Mouse (Mus musculus) left cerebral cortex, adult 2 months (tissue): ENCODE results near the gene Rwdd2b. TPM values are rescaled to one million over a fixed set of nuclear protein-coding genes. Genes with fewer than 3 reads are reported as not detected.

ENCODE experiments used
- DNase-seq, 2 experiments: peaks; one replicate each; pipeline ENCODE4 v3.0.0; 2021 to 2022; ENCODE audit warnings: low spot score in 2 of 2, mixed read lengths in 1 of 2; ENCODE audit errors: extremely low spot score in 1 of 2
- H3K27ac ChIP-seq: fragments of 200-600 bp; 2 replicates; pipeline ENCODE4 v1.8.1; 2022
- H3K4me3 ChIP-seq: fragments of 200-600 bp; 2 replicates; pipeline ENCODE4 v1.8.1; 2022
- CTCF ChIP-seq: fragments of 200-600 bp; IDR thresholded peaks from 2 replicates; pipeline ENCODE4 v1.8.1; 2022; ENCODE audit warnings: antibody characterized with exemption, mild to moderate bottlenecking, moderate library complexity
- intact Hi-C: fragments of 180-260 bp; cut with DNase I; formaldehyde crosslinking; loops from one replicate; pipeline ENCODE4 v1.15.1; 2025
- total RNA-seq, 2 experiments: library from RNA; stranded (reverse); gene quantifications; 2 replicates each; pipeline ENCODE4 v1.2.3; 2021

Rwdd2b gene
- total RNA-seq, 2 experiments from 2014 or later: 7.8 to 9.7 TPM

- no peak overlapping the region for H3K27ac ChIP-seq
- intact Hi-C loops: loop anchor here (2.0 kb wide), 1 partner anchor 1591 kb away; the partner anchor contains the start of gene Adamts1
These were observed 46.4 kb downstream of the Rwdd2b start for GRCm38 (mm10) chr16:87393813-87394548.

DNA sequence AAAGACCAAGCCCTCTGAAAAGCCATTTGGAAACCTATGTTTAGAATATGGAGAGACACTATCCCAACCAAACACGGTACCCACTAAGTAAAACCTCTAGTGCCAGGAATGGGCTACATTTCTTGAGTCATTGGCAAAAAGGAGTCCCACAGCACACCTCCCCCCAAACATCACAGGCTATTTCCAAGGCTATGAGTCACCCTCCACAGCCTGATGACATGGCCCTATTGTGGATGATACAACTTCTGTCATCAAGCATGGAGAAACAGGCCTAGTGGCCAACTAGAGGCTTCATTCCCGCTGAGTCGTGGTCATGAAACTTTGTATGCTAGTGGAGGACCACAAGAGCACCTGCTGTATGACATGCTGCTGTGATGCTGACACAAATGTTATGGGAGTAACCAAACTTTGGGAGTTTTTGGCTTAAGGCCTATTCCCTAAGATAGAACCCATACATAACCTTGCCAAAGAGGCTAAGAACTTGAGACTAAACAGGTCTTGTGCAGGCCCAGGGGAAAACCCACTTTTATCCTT, 52.9 kb downstream of the Rwdd2b start:
- intact Hi-C loops: no loop called here

More at GRCm38 (mm10) chr16:87393813-87394548, 46.4 kb downstream of the Rwdd2b start:
- DNase-seq: peak; percentile 59 to 62
- H3K4me3 ChIP-seq: no peak overlapping the region
- peak; percentile 79 for TF ChIP-seq CTCF

GRCm38 (mm10) chr16:87384366-87384765, 56.0 kb downstream of the Rwdd2b start:
- Histone ChIP-seq H3K4me3 (no peak overlapping the region), H3K27ac (no peak overlapping the region)
- no peak for TF ChIP-seq CTCF
- intact Hi-C loops: no loop called here
- no peak for DNase-seq

More for the DNA sequence above, 52.9 kb downstream of the Rwdd2b start:
- Histone ChIP-seq H3K4me3 (no peak overlapping the region), H3K27ac (no peak overlapping the region)
- no peak for DNase-seq
- no peak for TF ChIP-seq CTCF

Other genes with a start within 250 kb of the Rwdd2b start
- 10 to 100 TPM; 17.9 to 18.3 TPM for gene N6amt1, start 86.4 kb downstream of the Rwdd2b start, total RNA-seq
- 10 to 100 TPM; 41.9 to 48.9 TPM for gene Ltn1, start 8.0 kb downstream of the Rwdd2b start, total RNA-seq
- 10 to 100 TPM; 41.8 to 49.8 TPM for gene Usp16, start 14.1 kb upstream of the Rwdd2b start, total RNA-seq
- gene Cct8, start 55.3 kb upstream of the Rwdd2b start, total RNA-seq: 100 to 1,000 TPM; 145 to 188 TPM
- gene Map3k7cl, start 112.8 kb upstream of the Rwdd2b start, total RNA-seq: under 1 TPM; 0.34 to 0.42 TPM